In the genomic region with DNA sequence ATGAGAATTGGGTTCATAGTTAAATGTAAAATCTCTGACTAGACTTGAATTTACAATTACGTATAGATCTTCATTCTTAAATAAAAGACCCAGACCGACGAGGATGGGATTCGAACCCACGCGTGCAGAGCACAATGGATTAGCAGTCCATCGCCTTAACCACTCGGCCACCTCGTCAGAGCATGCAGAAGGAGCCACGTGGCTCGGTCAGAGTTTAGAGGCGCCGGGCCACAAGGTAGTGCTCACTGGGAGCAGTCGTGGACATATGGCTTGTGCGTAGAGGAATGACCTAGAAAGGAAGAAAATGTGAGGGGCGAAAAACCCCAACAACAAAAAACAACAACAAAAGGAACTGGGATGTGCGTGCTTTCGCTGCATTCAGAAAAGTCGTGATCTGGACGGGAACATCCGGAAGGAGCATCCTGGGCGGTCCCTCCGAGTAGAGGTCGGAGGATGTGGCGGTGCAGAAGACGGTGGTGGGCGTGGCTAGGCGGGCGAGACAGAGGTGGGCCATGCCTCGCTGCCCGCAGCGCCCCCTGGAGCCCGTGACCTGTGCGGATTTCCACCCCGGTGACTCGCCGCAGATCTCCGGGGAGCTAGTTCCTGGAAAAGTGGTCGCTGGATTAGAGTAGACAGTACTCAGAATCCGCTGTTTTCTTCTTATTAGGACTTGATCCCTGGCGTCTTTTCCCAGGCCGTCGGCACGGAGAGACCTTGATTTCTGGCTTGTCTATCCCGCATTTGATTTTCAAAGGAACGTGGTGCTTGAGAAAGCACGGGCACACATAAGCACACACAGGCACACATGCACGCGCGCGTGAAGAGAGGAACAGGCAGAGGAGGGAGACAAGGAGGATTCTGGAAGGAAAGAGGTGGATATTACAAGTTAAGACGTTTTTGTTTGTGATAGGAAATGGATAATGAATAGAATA, we compare ENCODE assay signal across 8 mouse cellular contexts. TPM values are rescaled to one million over a fixed set of nuclear protein-coding genes. Genes with fewer than 3 reads are reported as not detected.
DNase-seq lines count a peak whose midpoint lies in the region; ATAC-seq and TF ChIP-seq lines count a peak whose summit lies in the region.

No protein-coding gene starts in this region.

- no peaks in the 10 kb centered on the region for H3K36me3 ChIP-seq in embryonic facial prominence, embryonic 10.5 days (replicated peaks)
- no peaks in the 10 kb centered on the region for H3K36me3 ChIP-seq in intestine, postnatal 0 days (ENCODE audit: control insufficient read depth, insufficient read depth)
- no peaks in the 10 kb centered on the region for H3K36me3 ChIP-seq in midbrain, embryonic 11.5 days (ENCODE audit: control insufficient read depth, insufficient read depth, low read length)

- intact Hi-C loops in left cerebral cortex, postnatal 4 days (cut with DNase I) = loop anchor here (5.0 to 10.0 kb wide), 2 partner anchors 1234 to 1351 kb away; no protein-coding TSS in a partner anchor

- no peaks in the 10 kb centered on the region for H3K9me3 ChIP-seq in embryonic facial prominence, embryonic 10.5 days
- H3K9me3 ChIP-seq in intestine, postnatal 0 days (ENCODE audit: control insufficient read depth) = no peaks in the 10 kb centered on the region
- H3K9me3 ChIP-seq in midbrain, embryonic 11.5 days (ENCODE audit: control insufficient read depth, low read length) = no peaks in the 10 kb centered on the region

- peak; percentile 94 for DNase-seq in adrenal gland, postnatal 10 days
- peak; percentile 97 for DNase-seq in embryonic facial prominence, embryonic 10.5 days (ENCODE audit: low spot score)
- DNase-seq in left cerebral cortex, postnatal 4 days = peak; percentile 94
- peak; percentile 99 for DNase-seq in midbrain, embryonic 11.5 days (ENCODE audit: low spot score, missing footprints)
- DNase-seq in right cerebral cortex, postnatal 4 days = peak; percentile 89
- peak; percentile 97 for DNase-seq in yolk sac, embryonic 10.5 days (ENCODE audit: low spot score)

- peak overlapping the region; percentile 63 for H3K4me3 ChIP-seq in embryonic facial prominence, embryonic 10.5 days
- H3K4me3 ChIP-seq in intestine, postnatal 0 days (ENCODE audit: low read depth, low read length) = peak overlapping the region; percentile 53
- H3K4me3 ChIP-seq in midbrain, embryonic 11.5 days (ENCODE audit: low read depth, low read length) = peak overlapping the region; percentile 44

- peak; percentile 95 for ATAC-seq in granulocyte monocyte progenitor cell, adult 5-6 weeks (replicated peaks; ENCODE audit: poor library complexity, severe bottlenecking)
- ATAC-seq in intestine, postnatal 0 days = peak; percentile 96
- ATAC-seq in midbrain, embryonic 11.5 days (ENCODE audit: low FRiP score) = peak; percentile 96

- peak; percentile 93 for TF ChIP-seq CTCF in intestine, postnatal 0 days (IDR thresholded peaks at IDR 0.05; ENCODE audit: low read depth)

- H3K27me3 ChIP-seq in embryonic facial prominence, embryonic 10.5 days (replicated peaks; ENCODE audit: low read depth, poor library complexity, severe bottlenecking) = no peaks in the 10 kb centered on the region
- H3K27me3 ChIP-seq in intestine, postnatal 0 days (replicated peaks; ENCODE audit: control insufficient read depth, insufficient read depth, low read length) = no peaks in the 10 kb centered on the region
- H3K27me3 ChIP-seq in midbrain, embryonic 11.5 days (ENCODE audit: control insufficient read depth, insufficient read depth, low read length) = no peaks in the 10 kb centered on the region

- WGBS in embryonic facial prominence, embryonic 10.5 days = under 1% methylated on average over 52 of the region's 52 CpGs
- under 1% methylated on average over 48 of the region's 52 CpGs for WGBS in intestine, postnatal 0 days
- under 1% methylated on average over 52 of the region's 52 CpGs for WGBS in midbrain, embryonic 11.5 days

- H3K27ac ChIP-seq in embryonic facial prominence, embryonic 10.5 days (replicated peaks) = peak overlapping the region; percentile 83
- peak overlapping the region; percentile 68 for H3K27ac ChIP-seq in intestine, postnatal 0 days (ENCODE audit: low read depth, low read length)
- peak overlapping the region; percentile 69 for H3K27ac ChIP-seq in midbrain, embryonic 11.5 days (ENCODE audit: low read depth, low read length)

- H3K4me2 ChIP-seq in intestine, postnatal 0 days (replicated peaks; ENCODE audit: low read depth) = peak overlapping the region; percentile 67
- H3K4me2 ChIP-seq in midbrain, embryonic 11.5 days = peak overlapping the region; percentile 52

- H3K9ac ChIP-seq in intestine, postnatal 0 days (ENCODE audit: low read depth, low read length) = peak overlapping the region; percentile 51
- H3K9ac ChIP-seq in midbrain, embryonic 11.5 days (ENCODE audit: low read length) = peak overlapping the region; percentile 61

- H3K4me1 ChIP-seq in embryonic facial prominence, embryonic 10.5 days = peaks cover 12% of the 10 kb centered on the region; the same call in 1 of the 2 replicates
- H3K4me1 ChIP-seq in intestine, postnatal 0 days (replicated peaks; ENCODE audit: control insufficient read depth, insufficient read depth, low read length) = no peaks in the 10 kb centered on the region
- H3K4me1 ChIP-seq in midbrain, embryonic 11.5 days (ENCODE audit: control insufficient read depth, insufficient read depth, low read length) = 0 out of 2 replicates have a peak, but pooled peaks cover 3% of the 10 kb centered on the region

RNA-seq across cellular contexts. Expression of gene Hist1h2bj, which starts 7.8 kb away (rescaled TPM):
- 100 to 1,000 TPM; 170 to 209 TPM for total RNA-seq in adrenal gland, postnatal 10 days (2021)
- 12.4 and 15.1 TPM in 2 replicates for polyA plus RNA-seq in embryonic facial prominence, embryonic 10.5 days (2016; fragmentation: Nextera tagmentation; extraction: Ambion mirVana)
- total RNA-seq in granulocyte monocyte progenitor cell, adult 5-6 weeks (2014; fragmentation: Nextera tagmentation) = 83.1 and 134 TPM in 2 replicates
- total RNA-seq in granulocyte monocyte progenitor cell, adult 5-6 weeks (2017) = 859 and 990 TPM in 2 replicates
- 2.3 and 4.1 TPM in 2 replicates for polyA plus RNA-seq in intestine, postnatal 0 days (2015; fragmentation: Nextera tagmentation; extraction: Ambion mirVana)
- total RNA-seq in left cerebral cortex, postnatal 4 days (2021) = 10 to 100 TPM; 53.8 to 62.6 TPM
- polyA plus RNA-seq in midbrain, embryonic 11.5 days (2014; fragmentation: Nextera tagmentation; extraction: Ambion mirVana) = 9.9 and 12.6 TPM in 2 replicates

RNA-seq across cellular contexts. Expression of gene Hist1h2ag, which starts 8.1 kb away (rescaled TPM):
- 100 to 1,000 TPM; 237 to 260 TPM for total RNA-seq in adrenal gland, postnatal 10 days (2021)
- 75.8 and 77.8 TPM in 2 replicates for polyA plus RNA-seq in embryonic facial prominence, embryonic 10.5 days (2016; fragmentation: Nextera tagmentation; extraction: Ambion mirVana)
- 2.7 and 32.2 TPM in 2 replicates for total RNA-seq in granulocyte monocyte progenitor cell, adult 5-6 weeks (2014; fragmentation: Nextera tagmentation)
- 1,459 and 1,590 TPM in 2 replicates for total RNA-seq in granulocyte monocyte progenitor cell, adult 5-6 weeks (2017)
- polyA plus RNA-seq in intestine, postnatal 0 days (2015; fragmentation: Nextera tagmentation; extraction: Ambion mirVana) = 12.9 and 16.0 TPM in 2 replicates
- total RNA-seq in left cerebral cortex, postnatal 4 days (2021) = 10 to 100 TPM; 59.9 to 64.0 TPM
- 46.4 and 70.6 TPM in 2 replicates for polyA plus RNA-seq in midbrain, embryonic 11.5 days (2014; fragmentation: Nextera tagmentation; extraction: Ambion mirVana)

RNA-seq across cellular contexts. Expression of gene Hist1h4i, which starts 9.7 kb away (rescaled TPM):
- 100 to 1,000 TPM; 136 to 154 TPM for total RNA-seq in adrenal gland, postnatal 10 days (2021)
- 37.1 and 38.7 TPM in 2 replicates for polyA plus RNA-seq in embryonic facial prominence, embryonic 10.5 days (2016; fragmentation: Nextera tagmentation; extraction: Ambion mirVana)
- 56.3 and 74.3 TPM in 2 replicates for total RNA-seq in granulocyte monocyte progenitor cell, adult 5-6 weeks (2014; fragmentation: Nextera tagmentation)
- total RNA-seq in granulocyte monocyte progenitor cell, adult 5-6 weeks (2017) = 87.0 TPM in 2 replicates
- polyA plus RNA-seq in intestine, postnatal 0 days (2015; fragmentation: Nextera tagmentation; extraction: Ambion mirVana) = 9.4 and 9.9 TPM in 2 replicates
- 10 to 100 TPM; 89.3 to 89.6 TPM for total RNA-seq in left cerebral cortex, postnatal 4 days (2021)
- 43.8 and 43.9 TPM in 2 replicates for polyA plus RNA-seq in midbrain, embryonic 11.5 days (2014; fragmentation: Nextera tagmentation; extraction: Ambion mirVana)

RNA-seq across cellular contexts. Expression of gene Hist1h2bk, which starts 15.2 kb away (rescaled TPM):
- 100 to 1,000 TPM; 299 to 338 TPM for total RNA-seq in adrenal gland, postnatal 10 days (2021)
- polyA plus RNA-seq in embryonic facial prominence, embryonic 10.5 days (2016; fragmentation: Nextera tagmentation; extraction: Ambion mirVana) = 8.5 and 10.0 TPM in 2 replicates
- 9.6 and 80.5 TPM in 2 replicates for total RNA-seq in granulocyte monocyte progenitor cell, adult 5-6 weeks (2014; fragmentation: Nextera tagmentation)
- total RNA-seq in granulocyte monocyte progenitor cell, adult 5-6 weeks (2017) = 2,021 and 2,596 TPM in 2 replicates
- polyA plus RNA-seq in intestine, postnatal 0 days (2015; fragmentation: Nextera tagmentation; extraction: Ambion mirVana) = 0.90 and 1.8 TPM in 2 replicates
- total RNA-seq in left cerebral cortex, postnatal 4 days (2021) = 100 to 1,000 TPM in 1 of 2 experiments, 10 to 100 TPM in 1; 95.1 to 120 TPM
- 9.9 and 11.3 TPM in 2 replicates for polyA plus RNA-seq in midbrain, embryonic 11.5 days (2014; fragmentation: Nextera tagmentation; extraction: Ambion mirVana)

RNA-seq across cellular contexts. Expression of gene Hist1h2ah, which starts 15.5 kb away (rescaled TPM):
- 100 to 1,000 TPM; 239 to 319 TPM for total RNA-seq in adrenal gland, postnatal 10 days (2021)
- 8.0 and 8.8 TPM in 2 replicates for polyA plus RNA-seq in embryonic facial prominence, embryonic 10.5 days (2016; fragmentation: Nextera tagmentation; extraction: Ambion mirVana)
- 13.4 TPM in 1 of 2 replicates, not detected in the other for total RNA-seq in granulocyte monocyte progenitor cell, adult 5-6 weeks (2014; fragmentation: Nextera tagmentation)
- 1,444 and 2,588 TPM in 2 replicates for total RNA-seq in granulocyte monocyte progenitor cell, adult 5-6 weeks (2017)
- polyA plus RNA-seq in intestine, postnatal 0 days (2015; fragmentation: Nextera tagmentation; extraction: Ambion mirVana) = 3.4 and 5.3 TPM in 2 replicates
- total RNA-seq in left cerebral cortex, postnatal 4 days (2021) = 100 to 1,000 TPM; 126 to 134 TPM
- polyA plus RNA-seq in midbrain, embryonic 11.5 days (2014; fragmentation: Nextera tagmentation; extraction: Ambion mirVana) = 6.3 and 6.8 TPM in 2 replicates

Comparison
In these comparisons a context has a peak if more than half of its experiments do, and no peak if none do; other contexts are left out.
1. Peak in every context shown above with its lines: DNase-seq, ATAC-seq, H3K4me3 ChIP-seq and H3K27ac ChIP-seq.